Mouse (Mus musculus) cerebellum, adult 2 months (tissue): Measurements from ENCODE around the gene Hnf1b. TPM values are rescaled to one million over a fixed set of nuclear protein-coding genes. Genes with fewer than 3 reads are reported as not detected.

Experiments
- DNase-seq, 2 experiments: peaks; one replicate each; pipeline ENCODE4 v3.0.0; 2021
- H3K27ac ChIP-seq: fragments of 200-500 bp; 2 replicates; pipeline ENCODE4 v1.5.1; 2012; ENCODE audit warnings: low read length, control low read depth, inconsistent platforms; ENCODE audit not compliant: insufficient read depth
- H3K27me3 ChIP-seq: fragments of 200-500 bp; 2 replicates; pipeline ENCODE4 v1.6.1; 2012; ENCODE audit warnings: inconsistent platforms, mild to moderate bottlenecking, low read length, moderate library complexity; ENCODE audit not compliant: control insufficient read depth, insufficient read depth
- H3K4me1 ChIP-seq: fragments of 200-500 bp; 2 replicates; pipeline ENCODE4 v1.6.1; 2011; ENCODE audit warnings: low read length; ENCODE audit not compliant: control insufficient read depth, insufficient read depth
- H3K4me3 ChIP-seq: fragments of 200-500 bp; replicated peaks from 2 replicates; pipeline ENCODE3; 2011; ENCODE audit warnings: mild to moderate bottlenecking, low read depth, low read length, control low read depth; ENCODE audit not compliant: insufficient read depth
- CTCF ChIP-seq: fragments of 200-500 bp; IDR thresholded peaks from 2 replicates; pipeline ENCODE4 v1.5.1; 2011; ENCODE audit warnings: low read depth, mild to moderate bottlenecking, control low read depth, low read length, moderate library complexity, borderline replicate concordance; ENCODE audit not compliant: insufficient read depth
- POLR2A ChIP-seq: fragments of 200-500 bp; IDR thresholded peaks from 2 replicates; pipeline ENCODE4 v1.6.1; 2011; ENCODE audit warnings: low read length, control low read depth, borderline replicate concordance; ENCODE audit not compliant: insufficient read depth
- WGBS: fragments of 180-500 bp; shearing (Covaris S2); methylation state at CpG from one replicate; pipeline ENCODE4 v1.1.7; 2018; 5-methylcytosine and 5-hydroxymethylcytosine counted together
- polyA plus RNA-seq: library from polyadenylated mRNA; depleted of rRNA; stranded (reverse); fragments of >200 nt; gene quantifications from 2 replicates; pipeline ENCODE4 v1.2.3, GENCODE M21; 2012; rRNA removed

The Hnf1b gene
- polyA plus RNA-seq = 0.17 and 0.20 TPM in 2 replicates

GRCm38 (mm10) chr11:83849529-83850335 is at the start of gene Hnf1b:
Gene Hnf1b (plus strand): TSS chr11:83850063.
- peaks cover 19% of the 10 kb centered on the region; the same call in 1 of the 2 replicates for H3K27me3 ChIP-seq

GRCm38 (mm10) chr11:83802166-83802565 is 47.7 kb upstream of the Hnf1b start:
- H3K4me1 ChIP-seq = no peaks in the 10 kb centered on the region
- no peaks in the 10 kb centered on the region for H3K27me3 ChIP-seq
- 70% methylated on average over 8 of the region's 8 CpGs for WGBS
- no peak for DNase-seq
- H3K4me3 ChIP-seq = no peak overlapping the region
- no peak overlapping the region for H3K27ac ChIP-seq
- no peak for TF ChIP-seq POLR2A
- TF ChIP-seq CTCF = 0 out of 2 replicates have a peak, but pooled peaks have one; percentile 3

More at GRCm38 (mm10) chr11:83849529-83850335, at the start of gene Hnf1b:
- WGBS = 5% methylated on average over 32 of the region's 36 CpGs
- Histone ChIP-seq H3K27ac (no peak within 1 kb of the TSS), H3K4me3 (peak within 1 kb of the TSS; percentile 22), H3K4me1 (no peaks in the 10 kb centered on the region)
- TF ChIP-seq POLR2A (no peak), CTCF (no peak)
- peak; percentile 10 to 24 for DNase-seq

GRCm38 (mm10) chr11:83802581-83802980 is 47.3 kb upstream of the Hnf1b start:
- WGBS = 90% methylated on average over 4 of the region's 4 CpGs
- no peak for TF ChIP-seq POLR2A
- no peak for TF ChIP-seq CTCF
- no peak for DNase-seq

GRCm38 (mm10) chr11:83810441-83810840 is 39.4 kb upstream of the Hnf1b start:
- Histone ChIP-seq H3K4me1 (no peaks in the 10 kb centered on the region), H3K4me3 (no peak overlapping the region), H3K27me3 (no peaks in the 10 kb centered on the region), H3K27ac (no peak overlapping the region)
- 70% methylated on average over 8 of the region's 8 CpGs for WGBS
- no peak for DNase-seq
- no peak for TF ChIP-seq POLR2A
- TF ChIP-seq CTCF = no peak

More at GRCm38 (mm10) chr11:83802581-83802980, 47.3 kb upstream of the Hnf1b start:
- H3K27ac ChIP-seq = no peak overlapping the region
- no peaks in the 10 kb centered on the region for H3K27me3 ChIP-seq
- no peaks in the 10 kb centered on the region for H3K4me1 ChIP-seq
- H3K4me3 ChIP-seq = no peak overlapping the region

- H3K4me3 ChIP-seq = no peak overlapping the region
- no peak for DNase-seq
- H3K4me1 ChIP-seq = no peaks in the 10 kb centered on the region
- TF ChIP-seq POLR2A (no peak), CTCF (no peak)
- no peak overlapping the region for H3K27ac ChIP-seq
- H3K27me3 ChIP-seq = no peaks in the 10 kb centered on the region
- WGBS = 79% methylated on average over 5 of the region's 5 CpGs
These were observed 34.7 kb upstream of the Hnf1b start for GRCm38 (mm10) chr11:83815191-83815590.

- peak; percentile 26 to 48 for DNase-seq
- Histone ChIP-seq H3K27me3 (no peaks in the 10 kb centered on the region), H3K4me3 (no peak overlapping the region), H3K27ac (no peak overlapping the region), H3K4me1 (no peaks in the 10 kb centered on the region)
- WGBS = 6% methylated on average over 9 of the region's 9 CpGs
- TF ChIP-seq POLR2A (no peak), CTCF (peak; percentile 66)
These were observed 34.2 kb upstream of the Hnf1b start for GRCm38 (mm10) chr11:83815628-83816027.

- H3K4me3 ChIP-seq = no peak overlapping the region
- WGBS = 44% methylated on average over 6 of the region's 6 CpGs
- no peak overlapping the region for H3K27ac ChIP-seq
- no peaks in the 10 kb centered on the region for H3K4me1 ChIP-seq
- no peak for DNase-seq
- TF ChIP-seq POLR2A (no peak), CTCF (no peak)
- H3K27me3 ChIP-seq = no peaks in the 10 kb centered on the region
These were observed 32.8 kb upstream of the Hnf1b start for GRCm38 (mm10) chr11:83817048-83817447.

- no peak overlapping the region for H3K4me3 ChIP-seq
- H3K27me3 ChIP-seq = no peaks in the 10 kb centered on the region
- WGBS = 69% methylated on average over 4 of the region's 4 CpGs
- H3K4me1 ChIP-seq = no peaks in the 10 kb centered on the region
- TF ChIP-seq POLR2A = no peak
- no peak for TF ChIP-seq CTCF
- H3K27ac ChIP-seq = no peak overlapping the region
- no peak for DNase-seq
These were observed 31.9 kb upstream of the Hnf1b start for GRCm38 (mm10) chr11:83817994-83818393.

GRCm38 (mm10) chr11:83818591-83819127 is 31.2 kb upstream of the Hnf1b start:
- Histone ChIP-seq H3K4me3 (no peak overlapping the region), H3K4me1 (no peaks in the 10 kb centered on the region), H3K27me3 (no peaks in the 10 kb centered on the region), H3K27ac (no peak overlapping the region)
- TF ChIP-seq CTCF (no peak), POLR2A (no peak)
- no peak for DNase-seq
- WGBS = 61% methylated on average over 9 of the region's 9 CpGs
